Mouse (Mus musculus): ENCODE measurements around the gene Tab1.

- TF ChIP-seq POLR2A (IDR thresholded peaks at IDR 0.05; ENCODE audit: insufficient read depth, low read depth, low read length) (no peak), CTCF (IDR thresholded peaks at IDR 0.05; ENCODE audit: insufficient read depth, low read depth, low read length) (no peak)
Observed at GRCm38 (mm10) chr15:80182072-80182700, 49.3 kb downstream of the Tab1 start.

Data from olfactory bulb, adult 2 months (tissue).